Mouse (Mus musculus) liver, adult 2 months (tissue): ENCODE data around the gene Gpd1. TPM values are rescaled to one million over a fixed set of nuclear protein-coding genes. Genes with fewer than 3 reads are reported as not detected.

ENCODE experiments used
- DNase-seq: peaks from one replicate; pipeline ENCODE4 v3.0.0-alpha.2; 2011; ENCODE audit warnings: low read depth, low spot score; ENCODE audit errors: extremely low read depth
- H3K27ac ChIP-seq: fragments of 200-500 bp; replicated peaks from 2 replicates; pipeline ENCODE4 v1.5.1; 2012; ENCODE audit warnings: low read depth, mild to moderate bottlenecking, control low read depth, inconsistent platforms, low read length; ENCODE audit not compliant: insufficient read depth
- H3K27me3 ChIP-seq: fragments of 200-500 bp; 2 replicates; pipeline ENCODE4 v1.6.1; 2012; ENCODE audit warnings: mild to moderate bottlenecking, moderate library complexity, low read length, inconsistent platforms; ENCODE audit not compliant: control insufficient read depth, insufficient read depth
- H3K36me3 ChIP-seq: fragments of 200-500 bp; 2 replicates; pipeline ENCODE4 v1.6.1; 2012; ENCODE audit warnings: low read length, inconsistent platforms; ENCODE audit not compliant: control insufficient read depth, insufficient read depth
- H3K4me1 ChIP-seq: fragments of 200-500 bp; 2 replicates; pipeline ENCODE4 v1.6.1; 2011; ENCODE audit warnings: low read length; ENCODE audit not compliant: control insufficient read depth, insufficient read depth
- H3K4me3 ChIP-seq: fragments of 200-500 bp; 2 replicates; pipeline ENCODE4 v1.5.1; 2011; ENCODE audit warnings: low read depth, mild to moderate bottlenecking, control low read depth, low read length, moderate library complexity; ENCODE audit not compliant: insufficient read depth
- H3K79me2 ChIP-seq: fragments of 200-500 bp; 2 replicates; pipeline ENCODE4 v1.6.1; 2012; ENCODE audit warnings: inconsistent platforms, mild to moderate bottlenecking, low read length, moderate library complexity; ENCODE audit not compliant: control insufficient read depth, insufficient read depth
- H3K9ac ChIP-seq: fragments of 200-500 bp; 2 replicates; pipeline ENCODE4 v1.6.1; 2012; ENCODE audit warnings: low read depth, mild to moderate bottlenecking, control low read depth, inconsistent platforms, low read length
- CTCF ChIP-seq: fragments of 200-500 bp; IDR thresholded peaks from 2 replicates; pipeline ENCODE4 v1.5.1; 2011; ENCODE audit warnings: low read depth, low read length, control low read depth
- POLR2A ChIP-seq: fragments of 200-500 bp; IDR thresholded peaks from 2 replicates; pipeline ENCODE4 v1.6.1; 2011; ENCODE audit warnings: low read length, control low read depth; ENCODE audit not compliant: insufficient read depth; ENCODE audit errors: extremely low read depth
- WGBS: fragments of 180-500 bp; shearing (Covaris S2); methylation state at CpG from one replicate; pipeline ENCODE4 v1.1.7; 2018; 5-methylcytosine and 5-hydroxymethylcytosine counted together
- polyA plus RNA-seq: library from polyadenylated mRNA; depleted of rRNA; stranded (reverse); fragments of >200 nt; gene quantifications from 2 replicates; pipeline ENCODE4 v1.2.3, GENCODE M21; 2012
- total RNA-seq: library from RNA; depleted of rRNA; stranded (reverse); fragments of >200 nt; gene quantifications from 2 replicates; pipeline ENCODE4 v1.2.3, GENCODE M21; 2014

Gpd1 gene
- total and polyA plus RNA-seq, 2 experiments = 151 to 233 TPM

GRCm38 (mm10) chr15:99708176-99708575 lies 9.1 kb upstream of the Gpd1 start:
- TF ChIP-seq CTCF (no peak), POLR2A (no peak)
- peaks cover 4% of the 10 kb centered on the region; the same call in 1 of the 2 replicates for H3K36me3 ChIP-seq

DNA sequence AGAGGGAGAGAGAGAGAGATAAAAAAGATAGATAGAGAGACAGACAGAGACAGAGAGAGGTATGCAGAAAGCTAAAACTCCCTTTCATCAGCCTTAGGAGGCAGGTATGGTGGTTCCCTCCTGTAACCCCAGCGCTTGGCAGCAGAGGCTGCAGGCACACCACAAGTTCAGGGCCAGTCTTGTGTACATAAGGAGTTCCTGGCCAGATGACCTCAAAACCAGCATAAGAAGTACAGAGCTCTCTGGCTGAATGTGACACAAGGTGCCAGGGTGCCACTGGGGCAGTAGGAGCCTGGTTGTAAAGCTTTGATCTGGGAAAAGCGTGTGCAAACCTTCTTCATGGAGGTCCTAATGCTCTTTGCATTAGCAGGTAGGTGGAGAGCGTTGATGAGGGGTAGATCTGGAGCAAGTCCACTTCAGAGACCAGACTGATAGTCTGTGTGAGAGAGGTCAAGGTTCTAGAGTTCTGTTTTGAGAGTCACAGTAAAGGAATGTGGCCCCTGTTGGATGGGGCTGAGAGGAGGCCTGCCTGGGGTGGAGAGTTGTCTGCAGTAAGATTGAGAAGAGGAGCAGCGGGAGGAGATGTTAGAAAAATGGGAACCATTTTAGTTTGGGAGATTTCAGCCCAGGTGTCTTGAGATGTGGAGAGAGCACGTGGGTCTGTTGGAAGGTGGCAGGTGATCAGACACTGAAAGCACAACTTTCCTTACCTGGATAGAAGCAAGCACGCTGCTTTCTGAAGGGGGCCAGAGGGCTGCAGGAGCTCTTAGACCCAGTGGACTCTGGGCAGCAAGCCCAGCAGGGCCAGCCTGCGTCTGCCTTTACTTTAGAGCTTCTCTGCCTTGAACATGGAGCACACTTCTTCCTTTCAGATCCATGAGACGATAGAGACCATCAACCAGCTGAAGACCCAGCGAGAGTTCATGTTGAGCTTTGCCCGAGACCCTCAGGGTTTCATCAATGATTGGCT lies 6.8 kb upstream of the Gpd1 start:
- Histone ChIP-seq H3K4me3 (no peak overlapping the region), H3K79me2 (no peaks in the 10 kb centered on the region), H3K36me3 (peaks cover 4% of the 10 kb centered on the region; the same call in 1 of the 2 replicates), H3K27me3 (no peaks in the 10 kb centered on the region), H3K27ac (peak overlapping the region; percentile 67), H3K4me1 (peaks cover 32% of the 10 kb centered on the region), H3K9ac (peak overlapping the region; percentile 7; the same call in 1 of the 2 replicates)
- DNase-seq = peak; percentile 97
- 28% methylated on average over 10 of the region's 10 CpGs for WGBS
- TF ChIP-seq POLR2A (no peak), CTCF (peak; percentile 41)

More at GRCm38 (mm10) chr15:99708176-99708575, 9.1 kb upstream of the Gpd1 start:
- WGBS = 96% methylated on average over 13 of the region's 13 CpGs
- Histone ChIP-seq H3K4me3 (no peak overlapping the region), H3K9ac (no peak overlapping the region), H3K79me2 (no peaks in the 10 kb centered on the region), H3K27me3 (no peaks in the 10 kb centered on the region), H3K27ac (no peak overlapping the region), H3K4me1 (peaks cover 26% of the 10 kb centered on the region)
- DNase-seq = no peak

DNA sequence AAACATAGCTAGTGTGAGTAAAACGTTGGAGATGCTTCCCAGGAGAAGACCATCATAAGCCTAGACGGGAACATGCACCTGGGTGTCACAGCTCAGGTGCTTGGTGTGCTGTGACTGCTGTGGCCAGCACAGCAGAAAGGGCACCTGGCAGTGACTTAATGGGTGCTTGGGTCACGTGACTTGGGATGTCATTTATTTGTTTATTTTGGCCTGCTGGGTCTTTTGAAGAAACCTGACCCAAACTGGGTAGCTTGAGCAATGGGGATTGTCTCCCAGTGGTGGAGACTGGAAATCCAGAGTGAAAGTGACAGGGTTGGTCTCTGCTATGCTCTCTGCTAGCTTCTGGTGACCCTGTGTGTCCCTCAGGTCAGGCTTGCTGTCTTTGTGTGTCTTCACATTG lies 5.8 kb upstream of the Gpd1 start:
- no peak overlapping the region for H3K9ac ChIP-seq
- peak; percentile 98 for DNase-seq
- H3K27me3 ChIP-seq = no peaks in the 10 kb centered on the region
- TF ChIP-seq POLR2A = no peak
- no peak for TF ChIP-seq CTCF
- peaks cover 38% of the 10 kb centered on the region for H3K4me1 ChIP-seq
- H3K4me3 ChIP-seq = no peak overlapping the region
- peak overlapping the region; percentile 67 for H3K27ac ChIP-seq
- H3K36me3 ChIP-seq = peaks cover 4% of the 10 kb centered on the region; the same call in 1 of the 2 replicates
- WGBS = 26% methylated on average over 3 of the region's 3 CpGs
- no peaks in the 10 kb centered on the region for H3K79me2 ChIP-seq

GRCm38 (mm10) chr15:99712666-99713559 lies 4.4 kb upstream of the Gpd1 start:
- Histone ChIP-seq H3K9ac (no peak overlapping the region), H3K27ac (no peak overlapping the region)

GRCm38 (mm10) chr15:99713569-99713968 lies 3.7 kb upstream of the Gpd1 start:
- Histone ChIP-seq H3K9ac (no peak overlapping the region), H3K27me3 (no peaks in the 10 kb centered on the region), H3K27ac (no peak overlapping the region), H3K79me2 (no peaks in the 10 kb centered on the region), H3K36me3 (no peaks in the 10 kb centered on the region), H3K4me1 (peaks cover 44% of the 10 kb centered on the region), H3K4me3 (no peak overlapping the region)
- TF ChIP-seq CTCF (no peak), POLR2A (no peak)
- DNase-seq = no peak
- WGBS = 80% methylated on average over 3 of the region's 3 CpGs

More at GRCm38 (mm10) chr15:99712666-99713559, 4.4 kb upstream of the Gpd1 start:
- 68% methylated on average over 13 of the region's 13 CpGs for WGBS
- H3K4me3 ChIP-seq = no peak overlapping the region
- H3K79me2 ChIP-seq = no peaks in the 10 kb centered on the region
- peaks cover 44% of the 10 kb centered on the region for H3K4me1 ChIP-seq
- TF ChIP-seq CTCF (no peak), POLR2A (no peak)
- H3K27me3 ChIP-seq = no peaks in the 10 kb centered on the region
- no peaks in the 10 kb centered on the region for H3K36me3 ChIP-seq
- no peak for DNase-seq
